Mouse (Mus musculus) heart, postnatal 4 days (tissue): ENCODE data around the gene Copz1. TPM values are rescaled to one million over a fixed set of nuclear protein-coding genes. Genes with fewer than 3 reads are reported as not detected.
A peak's percentile ranks its signal among the peaks of the same experiment; 100 is the strongest.

ENCODE experiments used
- DNase-seq: peaks from one replicate; pipeline ENCODE4 v3.0.0; 2021
- total RNA-seq, 2 experiments: library from RNA; stranded (reverse); gene quantifications; 2 replicates each; pipeline ENCODE4 v1.2.3; 2021

Gene Copz1
- total RNA-seq, 2 experiments from 2014 or later: 88.7 to 91.2 TPM

DNA sequence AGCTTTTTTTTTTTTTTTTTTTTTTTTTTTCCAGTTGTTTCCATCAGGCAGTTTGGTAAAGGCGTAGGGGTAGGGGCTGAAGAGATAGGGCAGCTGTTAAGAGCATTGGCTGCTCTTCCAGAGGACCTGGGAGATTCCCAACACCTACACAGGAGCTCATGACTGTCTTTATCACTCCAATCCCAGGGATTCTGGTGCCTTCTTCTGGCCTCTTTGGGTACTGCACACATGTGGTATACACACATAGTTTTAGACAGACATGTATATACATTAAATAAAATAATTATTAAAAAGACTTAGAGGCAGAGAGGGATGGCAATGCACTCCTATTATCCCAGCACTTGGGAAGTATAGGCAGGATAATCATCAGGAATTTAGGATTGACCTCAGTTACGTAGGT is 20.9 kb downstream of the Copz1 start:
- no peak for DNase-seq

DNA sequence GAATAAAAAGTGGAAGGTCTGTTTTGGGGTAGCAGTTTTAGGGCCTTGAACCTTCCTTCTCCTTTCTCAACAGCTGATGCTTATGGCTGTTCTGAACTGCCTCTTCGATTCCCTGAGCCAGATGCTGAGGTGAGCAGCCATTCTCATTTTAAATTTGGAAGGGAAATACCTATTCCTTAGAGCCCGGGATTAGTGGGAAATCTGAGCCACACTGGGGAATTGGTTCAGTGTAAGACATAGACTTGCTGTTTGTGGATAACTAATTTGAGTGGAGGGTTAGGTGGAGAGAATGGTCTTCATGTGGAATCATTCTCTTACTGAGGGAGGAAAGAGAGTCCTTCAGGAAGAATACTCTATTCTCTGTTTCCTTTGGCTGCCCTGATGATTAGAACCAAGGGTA is 22.1 kb downstream of the Copz1 start:
- no peak for DNase-seq

DNA sequence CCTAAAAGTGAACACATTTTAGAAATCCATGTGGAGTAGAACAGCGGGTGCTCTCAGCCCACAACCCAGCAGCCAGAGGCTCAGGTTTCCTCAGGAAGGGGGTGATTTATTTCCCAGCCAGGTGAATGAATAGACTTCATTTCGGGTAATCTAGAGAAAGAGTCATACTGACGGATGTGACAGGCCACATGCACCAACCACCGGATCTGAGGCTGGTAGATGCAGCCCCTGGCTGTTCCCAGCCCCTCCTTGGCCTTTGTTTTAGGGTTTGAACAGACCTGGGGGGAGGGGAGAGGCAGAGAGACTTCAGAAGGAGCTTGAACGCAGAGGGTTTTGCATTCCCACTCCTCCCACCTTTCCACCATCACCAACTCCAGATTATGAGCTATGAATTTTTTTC is 23.3 kb downstream of the Copz1 start:
- no peak for DNase-seq

DNA sequence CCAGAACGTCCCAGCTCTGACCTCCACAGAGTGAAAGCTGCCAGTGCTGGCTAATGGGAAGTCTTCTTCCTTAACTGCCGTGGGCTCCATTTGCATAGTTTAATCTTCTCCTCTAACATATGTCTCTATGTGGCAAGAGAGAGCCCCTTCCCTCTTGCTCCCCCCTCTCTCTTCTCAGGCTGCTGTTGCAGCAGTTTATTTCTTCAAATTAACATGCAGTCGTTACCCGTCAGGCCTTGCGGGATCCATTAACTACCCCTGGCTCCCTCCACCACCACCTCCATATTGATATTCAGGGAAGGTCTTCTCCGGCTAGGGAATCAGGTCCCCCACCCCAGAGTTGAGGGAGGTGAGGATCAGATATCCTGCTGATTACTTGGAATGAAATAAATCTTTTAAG is 24.8 kb downstream of the Copz1 start:
- no peak for DNase-seq

DNA sequence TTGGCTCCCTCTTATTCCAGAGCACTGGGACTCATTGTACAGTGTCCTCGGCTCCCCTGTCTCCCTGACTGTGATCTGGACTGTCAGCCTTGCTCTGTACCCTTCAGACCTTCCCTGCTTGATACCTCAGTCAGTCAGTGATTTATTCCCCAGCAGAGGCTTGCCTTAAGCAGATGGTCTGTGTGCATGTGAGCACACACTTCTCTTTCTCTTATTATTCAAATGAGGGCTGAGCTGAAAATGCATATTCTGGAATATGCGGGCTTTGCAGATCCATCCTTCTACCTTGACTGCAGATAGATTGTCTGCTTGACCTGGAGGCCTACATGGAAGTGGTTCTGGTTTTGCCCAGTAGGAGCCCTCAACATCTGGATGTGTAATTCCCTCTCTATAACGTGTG is 25.5 kb downstream of the Copz1 start:
- no peak for DNase-seq

DNA sequence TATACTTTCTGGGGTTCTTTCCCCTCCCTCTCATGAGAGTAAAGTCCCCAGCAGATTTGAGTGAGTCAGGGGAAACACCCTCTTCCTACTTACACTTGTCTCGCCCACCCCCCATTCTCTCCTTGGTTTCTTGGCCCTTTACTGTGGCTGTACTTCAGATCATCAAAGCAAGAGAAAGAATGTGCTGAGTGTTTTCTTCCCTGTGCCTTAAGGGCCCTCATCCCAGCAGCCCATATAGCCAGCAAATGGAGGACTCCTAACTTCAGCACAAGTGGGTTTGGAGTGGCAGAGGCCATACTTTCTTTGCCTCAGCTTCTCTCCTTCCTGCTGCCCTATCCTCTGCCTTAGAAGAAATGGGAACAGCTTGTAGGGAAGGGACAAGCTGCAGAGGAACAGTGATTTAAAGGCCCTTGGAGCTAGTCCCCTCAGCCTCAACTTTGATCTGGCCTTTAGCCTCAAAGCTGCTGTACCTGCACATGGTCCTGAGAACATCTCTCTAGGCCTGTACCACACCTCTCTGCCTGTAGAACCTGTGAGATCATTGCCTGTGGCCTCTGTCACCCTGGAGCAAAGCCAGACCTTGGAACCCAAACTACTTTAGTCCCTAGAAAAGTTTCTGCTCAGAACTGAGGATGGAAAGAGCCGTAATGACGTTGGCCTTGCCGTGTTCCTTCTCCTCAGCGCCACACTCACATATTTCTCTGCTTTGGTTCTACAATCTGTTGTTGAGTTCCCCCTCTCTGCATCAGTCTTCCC is 26.5 kb downstream of the Copz1 start:
- DNase-seq: no peak

DNA sequence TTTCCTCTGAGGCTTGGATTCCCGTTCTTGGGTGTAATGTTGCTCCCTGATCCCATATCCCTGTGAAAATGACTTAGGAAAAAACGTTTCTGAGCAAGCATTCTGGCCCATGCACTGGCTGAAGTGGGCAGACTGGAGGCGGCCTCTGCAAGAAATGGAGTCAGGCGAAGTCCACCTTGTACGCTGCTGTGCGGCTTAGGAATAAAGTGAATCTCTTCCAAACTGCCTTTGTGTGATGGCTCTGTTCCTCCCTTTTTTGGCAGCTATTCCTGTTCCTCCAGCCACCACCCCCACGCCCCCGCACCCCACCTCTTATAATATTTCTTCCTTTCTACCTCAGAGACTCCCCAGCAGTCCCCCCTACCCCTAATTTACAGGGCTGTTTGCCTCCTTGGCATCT is 27.1 kb downstream of the Copz1 start:
- no peak for DNase-seq

DNA sequence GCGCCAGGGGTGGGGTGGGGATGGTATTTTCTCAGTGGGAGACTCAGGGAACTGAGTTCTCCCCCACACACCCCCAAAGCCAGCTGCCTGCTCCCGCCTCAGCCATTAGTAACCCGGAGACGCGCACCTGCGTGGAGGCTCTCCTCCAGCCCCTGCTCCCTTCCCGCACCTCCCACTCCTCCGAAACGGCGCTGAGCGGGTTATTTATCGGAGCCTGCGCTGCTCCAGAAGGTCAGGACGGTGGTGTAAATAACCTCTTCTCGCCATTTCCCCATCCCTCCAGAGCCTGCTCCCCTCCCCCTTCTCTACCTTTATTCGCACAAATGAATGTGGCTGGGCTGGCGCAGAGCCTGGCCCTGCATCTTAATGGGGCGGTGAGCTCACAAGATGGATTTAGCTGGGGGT is 27.6 kb downstream of the Copz1 start:
- DNase-seq: peak; percentile 51

DNA sequence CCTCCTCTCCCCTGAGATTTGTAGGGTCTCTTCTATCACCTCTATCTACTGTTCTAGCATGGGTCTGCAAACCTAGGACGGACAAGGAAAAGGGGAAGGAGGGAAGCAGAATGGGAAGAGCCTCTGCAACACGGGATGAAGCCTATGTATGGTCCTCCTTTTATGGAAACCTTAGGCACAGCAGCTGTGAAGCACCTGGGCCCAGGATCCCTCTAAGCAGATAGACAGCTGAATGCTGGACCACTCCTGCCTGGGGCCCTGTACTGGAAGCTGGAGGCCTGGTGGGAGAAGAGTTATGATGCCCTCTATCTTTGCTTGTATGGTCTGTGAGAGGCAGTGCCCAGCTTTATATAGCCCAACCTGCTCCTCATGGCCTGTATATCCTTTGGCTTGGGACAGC is 28.0 kb downstream of the Copz1 start:
- DNase-seq: no peak

DNA sequence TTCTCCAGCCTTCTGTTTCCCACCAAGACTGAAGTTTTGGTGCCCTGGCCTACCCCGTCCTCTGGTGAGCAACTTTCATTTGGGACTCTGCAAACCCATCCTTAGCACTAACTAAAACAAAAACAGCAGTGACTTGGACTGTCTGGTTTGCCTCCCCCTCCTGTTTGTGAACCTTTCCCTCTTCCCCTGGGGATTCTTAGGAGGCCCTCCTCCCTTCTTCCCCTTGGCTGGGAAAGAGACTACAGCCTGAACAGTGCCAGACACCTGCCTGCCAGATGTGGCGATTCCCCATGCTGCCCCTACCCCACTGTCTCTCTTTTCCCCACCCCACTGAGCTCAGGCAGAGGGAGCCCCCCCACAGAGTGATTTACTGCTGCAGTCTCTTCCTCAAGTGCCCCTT is 28.5 kb downstream of the Copz1 start:
- no peak for DNase-seq

DNA sequence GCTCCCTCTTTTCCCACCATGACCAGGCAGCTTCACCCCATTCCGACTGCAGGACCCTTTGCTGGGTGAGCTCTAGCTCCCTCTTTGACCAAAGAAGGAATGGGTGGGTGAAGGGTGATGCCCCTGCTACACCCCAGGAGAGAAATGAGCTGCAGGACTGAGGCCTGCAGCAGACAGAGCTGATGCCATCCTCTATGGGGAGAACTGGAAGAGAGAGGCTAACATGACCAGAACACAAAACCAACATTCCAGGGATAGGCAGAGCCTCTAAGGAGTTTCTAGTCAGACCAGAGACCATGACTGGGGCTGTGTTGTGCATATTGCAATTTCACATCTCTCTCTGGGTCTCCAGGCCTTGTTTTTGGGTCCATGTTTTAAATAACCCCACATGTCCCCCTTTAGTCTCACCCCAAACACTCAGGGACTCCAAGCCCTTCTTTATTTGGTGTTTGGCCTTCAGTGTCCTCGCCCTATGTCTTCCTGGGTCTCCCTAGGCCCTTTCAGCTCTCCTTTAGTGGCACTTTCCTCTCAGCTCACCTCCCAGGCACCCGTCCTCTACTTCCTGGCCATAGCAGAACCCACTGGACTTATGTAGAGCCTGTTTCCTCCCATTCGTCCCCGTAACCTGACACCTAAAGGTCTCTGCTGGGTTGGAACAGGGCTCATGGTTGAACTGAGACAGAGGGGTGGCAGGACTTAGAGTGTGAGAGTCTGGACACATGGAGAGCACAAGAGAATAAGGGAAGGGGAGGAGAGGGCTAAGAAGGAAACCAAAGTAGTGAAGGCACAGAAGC is 29.2 kb downstream of the Copz1 start:
- no peak for DNase-seq

DNA sequence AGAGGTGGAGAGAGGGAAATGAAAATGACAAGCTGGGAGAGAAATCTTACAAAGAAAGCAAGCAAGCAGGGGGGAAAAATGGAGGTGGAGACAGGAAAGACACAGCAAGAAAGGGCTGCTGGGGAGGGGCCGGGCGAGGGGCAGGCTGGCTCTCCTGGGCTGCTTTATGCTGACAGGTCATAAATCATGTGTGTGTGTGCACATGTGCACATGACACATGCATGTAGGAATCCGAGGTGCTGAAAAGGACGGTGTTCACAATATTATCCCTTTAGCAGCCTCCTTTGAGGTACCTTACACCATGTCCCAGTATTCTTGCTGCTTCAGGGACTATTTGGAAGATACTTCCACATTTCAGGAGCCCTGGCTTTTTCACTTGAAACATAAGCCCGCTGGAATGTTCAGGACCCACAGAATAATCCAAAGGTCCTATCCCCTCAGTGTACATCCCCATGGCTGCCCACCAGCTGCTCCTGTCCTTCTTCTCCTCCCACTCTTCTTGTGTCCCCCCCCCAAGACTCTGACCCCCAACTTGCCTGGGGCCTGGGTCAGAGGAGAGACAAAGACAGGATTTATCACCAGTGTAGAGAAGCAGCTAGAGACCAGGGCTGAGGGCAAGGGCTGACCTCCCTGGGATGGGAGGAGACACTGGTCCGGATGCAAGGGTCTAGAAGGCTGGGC is 30.0 kb downstream of the Copz1 start:
- DNase-seq: no peak

DNA sequence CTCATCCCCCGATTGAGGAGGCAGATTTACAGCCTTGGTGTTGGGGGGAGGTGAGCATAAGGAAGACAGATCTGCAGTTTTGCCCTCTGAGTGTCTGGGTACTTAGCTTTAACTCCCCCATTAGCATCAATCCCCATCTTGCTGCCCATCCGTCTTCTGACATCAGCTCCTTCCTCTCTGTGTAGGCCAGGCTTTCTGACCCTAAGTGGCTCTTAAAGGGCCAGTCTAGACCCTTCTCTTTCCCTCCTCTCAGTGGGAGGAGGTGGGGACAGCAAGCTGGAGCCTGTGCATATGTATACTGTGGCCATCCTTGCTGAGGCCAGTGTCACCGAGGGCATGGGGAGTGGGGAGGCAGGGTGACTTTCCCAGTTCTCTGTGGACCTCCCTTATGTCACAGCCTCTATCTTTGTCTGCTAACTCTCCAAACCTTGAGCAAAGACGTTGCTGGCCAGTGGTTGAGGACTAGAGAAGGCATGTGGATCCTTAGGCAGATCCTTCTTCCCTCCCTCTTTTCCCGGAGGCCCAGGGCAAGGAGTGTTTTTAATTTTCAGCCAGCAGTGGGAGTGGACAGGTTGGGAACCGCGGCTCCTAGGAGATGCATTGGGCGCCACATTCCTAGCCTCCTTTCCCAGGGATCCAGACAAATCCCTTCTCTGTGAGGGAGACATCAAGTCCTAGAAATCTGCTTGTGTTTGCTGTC is 31.6 kb downstream of the Copz1 start:
- DNase-seq: peak; percentile 17

DNA sequence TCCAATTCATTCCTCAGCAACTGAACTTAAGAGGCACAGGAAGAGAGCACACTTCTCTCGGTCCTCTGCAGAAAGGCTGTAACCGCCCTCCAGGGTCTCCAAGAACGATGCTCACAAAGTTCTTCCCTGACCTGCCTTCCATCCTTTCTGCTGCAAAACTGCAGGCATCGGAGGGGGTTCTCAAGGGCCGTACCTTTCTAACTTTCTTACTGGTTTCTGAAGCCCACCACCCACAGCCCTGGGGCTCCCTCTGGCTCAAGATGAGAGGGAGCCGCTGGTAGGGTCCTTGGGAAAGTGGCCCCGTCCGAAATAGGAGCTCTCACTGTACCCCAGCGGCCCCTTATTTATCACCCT is 32.1 kb downstream of the Copz1 start:
- peak; percentile 31 for DNase-seq

DNA sequence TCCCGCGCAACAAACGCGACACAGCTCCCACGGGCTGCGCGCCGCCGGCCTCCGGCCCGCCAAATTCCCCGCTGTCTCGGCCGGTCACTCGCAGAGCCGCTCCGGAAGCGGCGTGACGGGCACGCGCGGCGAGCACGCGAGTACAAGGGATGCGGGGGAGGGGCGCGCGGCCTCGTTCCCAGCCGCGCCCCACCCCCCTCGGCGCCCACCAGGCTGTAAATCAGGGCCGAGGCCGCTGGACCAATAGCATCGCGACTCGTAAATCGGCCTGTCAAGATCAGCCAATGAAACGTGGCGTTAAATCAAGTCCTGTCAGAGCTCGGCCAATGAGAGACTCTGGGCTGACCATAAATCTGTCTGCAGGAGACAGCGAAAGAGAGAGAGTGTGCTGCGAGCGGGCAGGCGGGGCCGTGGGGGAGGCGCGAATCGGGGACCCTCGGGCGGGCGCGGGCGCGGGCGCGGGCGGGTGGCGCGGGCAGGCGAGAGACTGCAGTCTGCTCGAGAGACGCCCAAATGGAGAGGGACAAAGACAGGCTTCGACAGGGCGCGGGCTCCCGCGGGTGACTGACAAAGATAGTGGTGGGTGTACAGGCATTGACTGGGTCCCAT is 32.7 kb downstream of the Copz1 start:
- peak; percentile 95 for DNase-seq

DNA sequence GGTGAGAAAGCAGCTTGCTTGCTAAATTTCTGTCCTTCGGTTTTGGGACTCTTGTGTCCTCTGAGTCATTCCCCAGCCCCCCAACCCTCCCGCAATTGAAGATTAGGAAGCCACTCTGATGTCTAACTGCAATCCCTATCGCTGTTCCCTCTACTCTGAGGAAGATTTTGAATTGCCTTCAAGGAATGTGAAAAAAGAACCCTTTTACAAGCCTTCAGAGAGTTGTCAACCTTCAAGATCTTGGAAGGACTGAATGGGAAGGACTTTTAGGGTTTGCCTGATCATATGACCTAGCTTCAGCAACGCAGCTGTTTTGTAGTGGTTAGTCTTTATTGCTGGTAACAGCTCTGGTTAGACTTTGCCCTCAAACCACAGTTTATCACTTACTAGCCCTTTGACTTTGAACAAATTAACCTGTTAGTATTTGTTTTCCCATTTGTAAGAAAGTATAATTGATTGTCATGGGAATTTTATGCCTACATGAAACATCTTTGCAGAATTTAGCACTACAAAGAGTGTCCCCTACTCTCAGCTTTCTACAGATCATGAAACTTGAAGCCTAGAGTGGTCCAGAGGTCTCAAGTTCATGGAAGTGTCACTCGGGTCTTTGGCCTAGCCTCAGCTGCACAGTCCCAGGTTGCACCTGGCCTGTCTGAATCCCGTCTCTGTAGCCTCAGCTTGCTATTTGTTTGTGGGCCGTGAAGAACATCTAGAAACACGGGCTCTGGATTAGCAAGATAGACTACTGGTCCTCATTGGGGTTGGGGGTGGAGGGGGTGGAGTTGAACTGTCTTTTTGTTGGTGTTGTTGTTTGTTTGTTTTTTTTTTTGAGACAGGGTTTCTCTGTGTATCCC is 33.5 kb downstream of the Copz1 start:
- DNase-seq: no peak

DNA sequence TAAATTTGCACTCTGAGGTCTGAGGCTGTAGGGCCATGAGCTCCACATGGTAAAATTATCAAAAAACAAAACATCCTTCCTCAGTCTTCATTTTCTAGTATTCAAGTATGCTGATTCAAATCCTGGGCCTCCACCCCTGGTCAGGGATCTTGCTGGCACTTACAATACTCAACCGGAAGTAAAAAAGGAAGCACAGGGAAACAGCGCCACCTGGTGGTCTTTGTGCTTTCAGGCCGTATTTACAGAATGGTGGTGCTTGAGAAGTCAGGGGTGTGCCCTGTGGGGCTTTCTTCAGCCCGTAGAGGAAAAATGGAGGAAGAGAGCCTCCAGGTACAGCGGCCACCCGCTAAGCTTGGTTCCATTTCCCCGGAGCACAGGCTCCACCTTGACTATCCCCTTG is 34.6 kb downstream of the Copz1 start:
- DNase-seq: peak; percentile 95

DNA sequence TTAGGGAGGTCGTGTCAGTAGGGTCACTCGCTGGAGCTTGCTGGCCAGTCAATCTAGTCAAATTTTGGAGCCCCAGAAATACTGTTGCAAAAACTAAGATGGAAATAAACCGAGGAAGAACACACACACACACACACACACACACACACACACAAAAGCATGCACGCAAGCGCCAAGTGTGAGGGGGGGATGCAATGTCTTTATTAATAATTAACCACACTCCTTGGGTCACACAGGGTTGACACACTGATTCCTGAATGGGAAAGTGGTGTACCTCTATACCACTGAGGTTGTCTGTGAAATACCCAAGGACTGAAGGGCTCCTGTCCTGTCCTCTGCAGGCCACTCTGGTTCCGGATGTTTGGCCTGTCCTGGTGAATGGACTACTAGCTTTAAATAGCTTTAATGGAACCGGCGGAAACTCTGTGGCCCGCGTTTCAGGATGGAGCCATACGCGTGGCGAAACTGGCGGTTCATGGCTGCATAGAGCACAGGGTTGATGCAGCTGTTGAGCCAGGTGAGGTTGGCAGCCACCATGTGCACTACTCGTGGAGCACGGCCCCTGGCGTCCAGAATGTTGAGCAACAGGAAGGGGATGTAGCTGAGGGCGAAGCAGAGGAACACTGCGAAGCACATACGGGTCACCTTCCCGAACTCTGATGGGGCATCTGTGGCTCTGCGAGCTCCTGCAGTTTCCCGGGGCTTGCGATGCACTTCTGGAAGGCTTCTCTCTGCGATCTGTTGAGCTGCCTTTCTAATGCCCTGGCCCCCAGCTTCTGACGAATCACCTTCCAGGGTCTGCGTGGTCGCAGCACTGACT is 35.8 kb downstream of the Copz1 start:
- DNase-seq: peak; percentile 32

DNA sequence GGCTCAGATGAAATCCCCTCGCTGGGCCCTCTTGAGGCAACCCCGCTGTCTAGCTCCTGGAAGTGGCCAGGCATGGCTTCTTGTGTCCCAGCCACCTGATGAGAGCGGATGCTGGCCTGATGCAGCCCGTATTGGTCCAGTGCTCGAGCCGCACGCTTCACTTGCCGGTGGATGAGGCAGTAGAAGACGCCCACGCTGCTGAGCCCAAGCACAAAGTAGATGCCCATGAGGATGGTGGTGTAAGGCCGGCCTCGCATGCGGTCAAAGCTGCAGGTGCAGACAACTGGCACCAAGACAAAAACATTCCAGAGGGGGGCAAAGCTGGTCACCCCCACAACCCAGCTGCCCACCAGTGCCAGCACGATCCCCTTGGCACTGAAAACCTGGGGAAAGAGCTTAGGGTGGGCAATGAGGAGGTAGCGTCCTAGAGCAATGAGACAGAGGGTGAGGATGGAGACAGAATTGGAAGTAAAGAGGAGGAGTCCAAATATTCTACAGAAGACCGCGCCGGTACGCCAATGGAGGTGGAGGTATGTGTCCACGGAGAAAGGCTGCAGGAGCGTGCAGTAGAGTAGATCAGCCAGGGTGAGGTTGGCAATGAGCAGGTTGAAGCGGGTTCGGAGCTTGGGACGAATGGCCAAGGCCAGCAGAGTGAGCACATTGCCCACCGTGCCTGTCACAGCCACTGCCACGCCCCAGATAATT is 36.5 kb downstream of the Copz1 start:
- DNase-seq: no peak

DNA sequence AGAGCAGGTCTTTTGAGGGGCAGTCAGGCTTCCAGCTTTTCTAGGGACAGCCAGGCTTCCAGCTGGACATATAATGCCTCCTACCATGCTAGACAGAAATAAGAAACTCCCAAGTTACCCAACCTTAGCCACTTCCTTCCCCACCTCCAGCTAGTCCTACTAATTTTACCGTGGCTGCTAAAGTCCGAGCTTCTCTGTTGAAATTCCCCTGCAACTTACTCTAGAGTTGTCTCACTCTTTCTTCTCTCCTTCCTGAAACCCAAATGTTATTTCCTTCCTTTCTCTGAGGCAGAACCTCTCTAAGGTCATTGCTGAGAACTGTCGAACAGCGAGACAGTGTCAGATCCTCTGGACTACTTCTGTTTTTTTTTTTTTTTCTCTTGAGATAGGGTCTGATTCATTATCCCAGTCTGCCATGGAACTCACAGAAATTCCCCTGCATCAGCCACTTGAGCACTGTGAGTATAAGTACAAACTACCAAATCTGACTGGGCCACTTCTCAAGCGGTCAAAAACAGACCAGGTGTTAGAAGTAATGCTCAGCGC is 37.9 kb downstream of the Copz1 start, which contains the start of gene Gpr84:
Gpr84 (minus strand) TSS at position 248 of the 546 bp plus-strand sequence.
- DNase-seq: no peak
